Mouse (Mus musculus) right cerebral cortex, adult 18-20 months (tissue): Measurements from ENCODE around the gene Lzts2.
"Not testable (repeated sequence)": the region's sequence is repeated elsewhere in the genome, so short reads cannot be mapped to it uniquely, and the experiment has no call there.

ENCODE experiments used
- DNase-seq: peaks from one replicate; pipeline ENCODE4 v3.0.0; 2022; ENCODE audit warnings: mixed read lengths

Gene Lzts2

DNA sequence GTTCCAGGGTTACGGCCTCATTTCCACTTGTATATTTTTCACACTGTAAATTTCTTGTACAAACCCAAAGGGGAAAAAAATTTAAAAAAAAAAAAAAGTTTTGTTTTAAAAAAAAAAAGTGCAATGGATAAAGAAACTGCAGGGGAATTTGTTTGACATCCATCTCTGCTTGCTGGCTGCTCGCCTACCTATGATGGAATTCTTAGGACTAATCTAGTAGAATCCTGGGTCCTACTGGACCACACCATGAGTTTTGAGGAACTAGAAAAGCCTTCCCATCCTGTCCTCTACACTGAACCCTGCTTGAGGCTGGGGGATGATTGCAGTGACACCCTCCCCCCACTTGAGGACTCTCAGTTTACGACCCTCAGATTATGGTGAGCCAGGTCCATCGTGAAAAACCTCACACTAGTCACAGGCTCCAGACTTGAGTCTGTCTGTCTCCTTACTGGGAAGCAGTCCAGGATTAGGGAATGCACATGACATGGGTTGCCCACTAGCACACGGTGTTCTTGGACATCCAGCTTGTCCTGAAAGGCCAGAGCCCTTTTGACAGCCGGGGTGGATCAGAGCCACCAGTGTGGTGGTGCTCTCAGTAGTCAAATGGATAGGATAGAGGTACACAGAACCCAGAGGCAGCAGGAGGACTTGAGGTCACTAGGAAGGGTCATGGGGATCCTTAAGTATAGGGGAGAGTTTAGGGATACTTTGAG is 12.9 kb downstream of the Lzts2 start:
- no peak for DNase-seq

DNA sequence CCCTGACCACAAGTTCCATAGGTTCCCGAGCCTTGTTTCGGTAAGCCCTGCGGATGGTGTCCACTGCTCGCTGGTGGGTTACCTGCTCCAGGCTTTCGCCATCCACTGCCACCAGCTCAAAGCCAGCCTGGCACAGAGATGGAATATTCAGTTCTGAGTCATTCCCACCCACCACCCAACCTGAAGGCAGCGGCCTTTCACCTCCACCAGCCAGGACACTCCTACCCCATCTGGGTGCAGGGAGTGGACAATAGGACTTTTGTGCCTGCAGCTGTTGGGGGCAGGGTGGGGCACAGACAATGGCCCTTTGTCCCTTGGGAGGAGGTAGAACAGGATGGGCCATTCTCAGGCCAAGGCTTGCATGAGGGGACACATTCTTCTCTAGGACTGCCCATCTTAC is 13.6 kb downstream of the Lzts2 start:
- DNase-seq, result no peak

DNA sequence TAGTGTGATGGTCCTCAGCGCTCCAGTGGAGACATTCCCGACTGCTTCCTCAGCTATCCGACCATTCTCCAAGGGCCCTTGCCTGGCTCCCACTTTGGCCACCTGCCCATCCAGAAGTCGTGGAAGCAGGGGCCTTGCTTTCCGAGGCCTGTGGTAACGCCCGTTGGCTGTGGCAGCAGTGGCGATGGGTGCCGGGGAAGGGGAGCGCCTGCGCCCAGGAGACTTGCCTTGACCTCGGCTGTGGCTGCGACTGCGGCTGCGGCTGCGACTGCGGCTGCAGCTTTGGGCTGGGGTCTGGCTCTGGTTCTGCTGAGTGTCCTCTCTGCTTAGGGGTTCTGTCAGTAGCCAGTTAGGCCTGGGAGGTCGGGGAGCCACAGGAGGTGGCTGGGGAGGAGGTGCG is 14.5 kb downstream of the Lzts2 start:
- no peak for DNase-seq

DNA sequence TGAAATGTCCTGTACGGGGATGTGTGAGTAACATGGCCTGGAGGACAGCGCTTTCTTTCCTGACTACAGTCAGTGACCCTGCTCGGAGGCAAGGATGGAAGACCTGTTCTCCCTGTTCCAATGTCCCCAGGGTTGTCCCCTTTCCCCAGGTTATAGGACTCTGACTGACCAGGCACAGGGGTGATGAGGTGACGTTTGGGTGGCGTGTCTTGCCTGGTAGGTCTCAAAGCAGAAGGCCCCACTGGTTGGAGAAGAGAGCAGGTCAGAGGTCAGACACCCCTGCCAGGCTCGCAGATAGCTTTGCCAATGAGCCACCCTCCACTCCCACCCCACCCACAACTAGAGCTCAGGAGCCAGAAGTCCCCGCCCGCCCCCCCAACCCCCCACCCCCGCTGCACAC is 15.4 kb downstream of the Lzts2 start:
- DNase-seq, result no peak

DNA sequence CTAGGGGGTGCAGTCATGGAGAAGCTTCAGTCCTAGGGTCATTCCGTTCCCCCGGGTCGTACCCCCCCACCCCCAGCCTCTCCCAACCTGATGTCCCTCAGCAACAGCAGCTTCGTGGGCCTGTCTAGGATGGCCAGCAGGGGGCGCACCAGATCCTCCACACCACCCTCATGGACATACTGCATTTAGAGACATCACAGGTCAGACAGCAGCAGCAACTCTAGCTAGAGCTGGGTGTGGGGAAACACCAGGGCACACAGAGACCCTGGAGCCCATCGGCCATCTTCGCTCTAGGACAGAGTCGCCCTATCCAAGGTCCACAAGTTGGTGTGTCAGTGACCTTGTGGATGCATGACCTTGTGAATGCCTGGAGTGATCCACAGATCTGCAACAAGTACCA is 15.9 kb downstream of the Lzts2 start:
- no peak for DNase-seq

DNA sequence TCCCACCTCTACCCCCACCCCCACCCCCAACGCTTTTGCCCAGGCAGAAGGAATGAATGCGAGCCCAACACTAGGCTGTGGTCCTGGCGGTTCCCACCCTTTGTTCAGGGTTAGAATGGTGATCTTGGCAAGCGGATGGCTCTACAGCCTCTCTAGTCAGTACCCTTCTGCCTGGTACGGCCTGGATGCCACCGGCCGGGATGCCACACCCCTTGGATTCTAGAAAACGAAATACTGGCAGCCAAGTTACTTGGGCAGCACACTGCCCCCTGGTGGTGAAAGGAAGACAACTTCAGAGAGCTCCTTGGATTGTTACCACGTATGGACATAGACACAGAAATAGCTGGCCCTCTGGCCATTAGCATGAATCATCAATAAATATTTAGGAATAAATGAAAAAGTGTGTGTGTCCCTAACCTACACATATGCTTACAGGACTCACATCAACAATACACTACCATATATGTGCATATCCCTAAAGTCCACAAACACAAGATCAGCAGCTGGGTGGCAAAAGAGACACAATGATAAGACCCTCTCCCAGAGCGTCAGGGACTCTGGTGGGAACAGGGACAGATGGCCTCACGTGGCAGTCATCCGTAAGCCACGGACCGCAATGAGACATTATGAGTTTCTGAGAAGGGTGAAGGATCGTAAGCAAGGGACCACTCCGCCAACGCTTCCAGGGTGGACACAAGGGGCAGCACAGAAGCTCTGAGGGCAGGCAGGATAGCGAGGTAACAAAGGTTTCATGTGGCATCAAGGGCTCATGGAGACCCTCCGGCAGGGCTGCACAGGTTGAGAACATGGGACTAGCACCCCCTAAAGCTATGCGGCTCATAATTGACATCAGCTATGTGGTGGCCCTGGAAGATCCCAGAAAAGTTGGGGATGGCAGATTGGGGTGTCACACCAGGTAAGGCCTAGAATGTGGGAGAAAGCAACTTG is 16.8 kb downstream of the Lzts2 start:
- peak; percentile 87 for DNase-seq

DNA sequence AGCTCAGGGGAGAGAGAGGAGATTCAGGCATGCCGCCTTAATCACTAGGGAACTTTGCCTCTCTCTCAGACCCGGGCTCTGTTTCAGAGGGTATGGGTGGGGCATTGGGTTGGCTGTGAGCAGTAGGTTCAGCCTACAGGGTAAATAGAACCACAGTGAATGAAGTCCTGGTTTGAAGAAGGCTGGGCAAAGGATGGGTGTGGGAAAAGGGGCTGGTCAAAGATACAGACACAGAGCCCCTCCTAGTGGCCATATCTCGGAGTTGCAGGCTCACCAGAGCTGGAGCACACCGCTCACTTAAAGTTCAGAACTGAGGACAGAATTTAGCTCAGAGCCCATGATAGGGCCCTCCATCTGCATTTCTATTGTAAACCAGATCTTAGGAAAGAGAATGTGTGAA is 17.6 kb downstream of the Lzts2 start:
- DNase-seq, result peak; percentile 76

DNA sequence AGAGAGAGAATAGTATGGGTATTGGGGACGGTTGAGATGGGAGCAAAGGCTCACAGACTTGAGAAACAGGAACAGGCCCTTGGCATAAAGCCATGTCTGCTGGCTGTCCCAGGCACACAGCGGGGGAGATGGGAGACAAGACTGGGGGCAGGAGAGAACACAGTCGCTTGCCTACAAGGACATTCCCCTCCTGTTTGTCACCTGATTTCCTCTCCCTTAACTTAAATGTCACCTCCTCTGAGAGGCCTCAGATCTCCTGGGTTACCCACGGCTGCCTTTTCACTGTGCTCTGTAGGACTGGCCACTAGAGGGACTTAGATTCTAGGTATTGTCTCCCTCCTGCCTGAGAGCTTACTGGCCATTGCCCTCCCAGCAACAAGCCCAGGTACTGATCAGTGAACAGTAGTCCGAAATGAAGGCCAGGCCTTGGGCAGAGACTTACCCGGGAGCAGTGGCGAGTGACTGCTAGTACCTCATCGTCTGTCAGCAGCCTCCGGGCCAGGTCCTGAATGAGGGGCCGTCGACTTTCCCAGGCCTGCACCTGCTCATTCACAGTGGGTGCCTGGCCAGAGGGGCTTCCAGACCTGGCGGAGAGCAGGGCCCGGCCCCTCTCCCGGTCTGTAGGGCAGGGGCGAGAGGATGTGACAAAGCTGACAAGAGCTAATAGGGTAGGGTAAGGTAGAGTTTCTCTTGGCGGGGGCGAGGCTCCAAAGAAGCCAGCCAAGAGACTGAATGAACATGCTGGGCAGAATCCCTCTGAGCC is 18.5 kb downstream of the Lzts2 start:
- no peak for DNase-seq

DNA sequence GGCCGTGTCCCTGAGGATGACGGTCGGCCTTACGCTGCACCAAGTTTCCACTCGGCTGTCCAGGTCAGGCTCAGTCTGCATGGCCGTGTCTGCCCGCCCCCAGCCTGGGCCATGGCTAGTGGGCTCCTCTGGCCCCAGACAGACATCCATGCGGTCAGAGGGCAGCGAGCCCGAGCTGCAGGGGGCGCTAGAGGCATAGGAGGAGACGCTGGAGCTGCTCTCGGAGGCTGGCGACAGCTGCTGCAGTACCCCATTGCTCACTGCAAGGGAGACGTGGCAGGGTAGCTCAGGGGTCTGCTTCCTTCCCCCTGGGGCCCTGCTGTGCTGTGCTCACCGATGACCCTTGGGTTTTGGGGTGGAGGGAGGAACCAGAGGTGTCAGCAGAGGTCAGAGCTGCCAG is 22.7 kb downstream of the Lzts2 start:
- no peak for DNase-seq

DNA sequence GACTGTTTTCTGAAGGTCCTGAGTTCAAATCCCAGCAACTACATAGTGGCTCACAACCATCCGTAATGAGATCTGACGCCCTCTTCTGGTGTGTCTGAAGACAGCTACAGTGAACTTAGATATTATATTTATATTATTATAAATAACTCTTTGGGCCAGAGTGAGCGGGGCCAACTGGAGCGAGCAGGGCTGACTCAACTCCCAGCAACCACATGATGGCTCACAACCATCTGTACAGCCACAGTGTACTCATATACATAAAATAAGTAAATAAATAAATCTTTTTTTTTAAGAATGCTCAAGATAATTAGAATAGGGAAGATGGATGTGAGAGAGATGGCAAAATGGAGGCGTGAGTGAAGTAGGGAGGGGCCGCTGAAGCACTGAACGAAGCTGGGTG is 24.0 kb downstream of the Lzts2 start:
- DNase-seq, result not testable (repeated sequence)

DNA sequence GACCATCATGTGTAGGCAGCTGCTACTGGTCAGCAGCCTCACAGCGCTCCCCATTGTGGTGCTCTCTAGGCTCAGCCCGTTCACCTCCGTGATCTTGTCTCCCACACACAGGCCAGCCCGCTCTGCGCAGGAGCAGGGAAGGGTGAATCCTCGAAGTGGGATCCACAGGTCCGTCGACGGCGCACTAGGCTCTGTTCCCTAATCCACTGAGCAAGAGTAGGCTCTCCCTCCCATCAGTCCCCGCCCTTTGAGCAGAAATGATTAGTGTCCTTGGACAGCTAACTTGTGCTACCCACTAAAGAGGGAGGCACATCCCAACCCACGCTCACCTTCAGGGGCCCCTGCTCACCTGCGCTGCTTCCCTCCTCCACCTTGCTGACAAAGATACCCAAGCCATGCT is 26.0 kb downstream of the Lzts2 start:
- DNase-seq, result no peak

DNA sequence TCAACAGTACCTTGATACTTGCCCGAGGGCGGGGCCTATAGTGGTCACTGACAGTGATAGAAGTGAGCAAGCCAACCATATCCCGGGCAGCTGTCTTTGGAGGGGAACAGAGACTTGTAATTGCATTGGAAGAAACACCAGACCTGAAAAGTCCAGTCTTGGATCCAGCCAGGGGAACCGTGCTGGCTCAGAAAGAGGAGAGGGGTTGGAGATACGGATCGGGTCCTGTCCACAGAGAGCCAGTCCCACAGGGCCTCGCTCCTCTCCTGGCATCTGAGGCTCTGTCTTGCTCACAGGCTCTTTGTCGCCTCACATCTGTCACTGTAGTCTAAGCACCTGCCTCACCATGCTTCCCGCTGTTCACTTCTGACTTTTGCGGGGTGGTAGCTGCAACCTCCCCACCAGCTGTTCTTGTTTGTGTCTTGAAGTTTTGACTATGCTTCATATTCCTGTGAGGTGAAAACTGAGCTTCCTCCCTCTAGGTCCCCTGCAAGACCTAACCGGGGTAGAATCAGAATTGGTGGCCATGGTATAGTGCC is 30.2 kb downstream of the Lzts2 start:
- DNase-seq, result no peak

DNA sequence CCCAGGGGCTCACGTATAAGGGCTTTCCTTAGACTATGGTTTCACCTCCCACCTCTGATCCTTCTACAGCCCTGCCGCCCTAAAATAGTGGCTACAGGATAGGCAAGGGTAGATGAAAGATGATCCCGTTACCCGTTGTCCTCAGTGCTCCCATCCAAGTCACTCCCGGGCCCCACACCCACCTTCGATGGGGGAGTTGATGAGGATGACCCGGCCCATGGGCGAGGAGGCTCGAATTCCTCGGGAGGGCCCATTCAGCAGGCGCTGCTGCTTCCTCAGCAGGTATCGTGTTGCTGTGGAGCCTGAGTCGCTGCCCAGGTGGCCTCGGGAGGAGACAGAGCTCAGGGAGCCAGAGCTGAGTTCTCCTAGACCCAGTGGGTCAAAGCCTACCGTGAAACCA is 31.0 kb downstream of the Lzts2 start:
- no peak for DNase-seq

DNA sequence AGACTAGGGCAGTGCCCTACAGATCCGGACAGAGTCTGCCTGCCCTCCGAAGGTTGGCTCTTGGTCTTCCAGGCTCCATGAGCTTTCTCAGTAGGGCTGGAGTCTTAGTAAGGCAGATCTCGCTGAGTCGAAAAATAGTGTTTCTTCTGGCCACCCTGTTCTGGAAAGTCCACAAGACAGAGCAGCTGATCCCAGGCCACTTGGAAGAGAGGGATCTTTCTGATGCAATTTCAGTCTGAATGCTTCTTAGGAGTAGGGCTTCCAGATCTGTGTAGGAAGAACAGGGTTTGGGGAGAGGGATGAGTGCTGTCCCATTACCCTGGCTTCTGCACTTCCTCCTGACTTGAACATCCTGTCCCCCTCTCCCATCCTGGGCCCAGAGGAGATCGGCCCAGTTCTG is 31.4 kb downstream of the Lzts2 start, which contains the start of gene Pdzd7:
Gene Pdzd7 (minus strand): TSS at position 67 of the 400 bp plus-strand sequence.
- DNase-seq, result no peak

DNA sequence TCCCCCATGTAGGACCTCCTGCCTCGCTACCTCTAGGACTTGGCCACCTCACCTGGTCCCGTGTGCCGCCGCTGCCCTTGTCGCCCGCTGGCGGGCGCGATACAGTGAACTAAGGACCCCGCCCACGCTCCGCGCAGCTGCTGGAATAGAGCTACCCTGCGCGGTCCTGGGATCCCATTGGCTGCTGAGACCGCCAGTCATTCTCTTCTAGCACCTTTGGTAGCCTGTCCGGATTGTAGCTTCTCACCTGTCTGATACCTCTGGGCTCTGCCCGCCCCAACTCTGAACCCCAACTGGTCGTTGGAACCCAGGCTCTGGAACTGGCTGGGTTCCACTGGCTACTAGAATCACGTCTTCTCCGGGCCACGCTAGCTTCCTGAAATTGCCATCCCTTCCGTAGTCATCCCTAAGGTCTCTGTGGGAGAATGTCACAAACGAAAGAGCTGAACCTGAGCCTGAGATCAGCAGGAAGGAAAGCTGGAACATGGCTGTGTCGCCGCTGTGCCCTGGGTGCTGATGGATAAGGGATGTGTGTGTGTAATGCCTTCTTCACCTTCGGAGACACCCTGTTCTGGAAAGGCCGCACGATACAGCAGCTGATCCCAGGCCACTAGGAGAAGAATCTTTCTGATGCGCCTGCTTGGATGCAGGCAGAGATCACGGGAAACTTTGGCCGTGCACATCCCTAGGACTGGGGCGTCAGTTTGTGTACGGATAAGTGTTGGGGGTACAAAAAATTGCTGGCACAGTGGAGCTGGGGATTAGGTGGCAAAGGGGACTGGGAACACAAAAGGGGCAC is 32.5 kb downstream of the Lzts2 start:
- peak; percentile 92 for DNase-seq

DNA sequence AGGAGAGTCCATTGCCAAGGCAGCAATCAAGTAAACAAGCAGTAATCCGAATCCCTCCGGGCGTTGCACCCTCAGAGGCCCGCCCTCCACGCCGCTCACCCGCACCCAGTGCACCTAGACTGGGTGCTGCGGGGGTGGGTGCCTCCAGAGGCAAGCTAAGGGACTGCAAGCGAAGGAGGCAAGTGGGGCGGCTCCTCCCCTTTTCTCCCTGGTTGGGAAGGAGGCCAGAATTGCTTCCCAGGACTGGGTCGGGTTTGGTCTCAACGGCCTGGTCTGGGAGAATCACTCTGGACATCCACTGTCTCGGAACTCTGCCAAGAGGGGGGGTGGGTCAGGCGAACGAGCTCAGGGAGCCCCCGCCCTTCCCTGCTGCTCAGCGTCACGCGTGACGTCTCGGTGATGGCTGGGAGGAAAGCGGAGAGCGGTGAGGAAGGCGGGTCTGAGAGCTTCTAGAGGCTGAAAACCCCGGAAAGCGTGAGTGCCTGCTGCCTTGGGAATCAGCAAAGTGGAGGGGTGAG is 33.3 kb downstream of the Lzts2 start, which contains the start of gene Sfxn3:
Gene Sfxn3 (plus strand): TSS at position 87 of the 518 bp plus-strand sequence.
- peak; percentile 94 for DNase-seq

DNA sequence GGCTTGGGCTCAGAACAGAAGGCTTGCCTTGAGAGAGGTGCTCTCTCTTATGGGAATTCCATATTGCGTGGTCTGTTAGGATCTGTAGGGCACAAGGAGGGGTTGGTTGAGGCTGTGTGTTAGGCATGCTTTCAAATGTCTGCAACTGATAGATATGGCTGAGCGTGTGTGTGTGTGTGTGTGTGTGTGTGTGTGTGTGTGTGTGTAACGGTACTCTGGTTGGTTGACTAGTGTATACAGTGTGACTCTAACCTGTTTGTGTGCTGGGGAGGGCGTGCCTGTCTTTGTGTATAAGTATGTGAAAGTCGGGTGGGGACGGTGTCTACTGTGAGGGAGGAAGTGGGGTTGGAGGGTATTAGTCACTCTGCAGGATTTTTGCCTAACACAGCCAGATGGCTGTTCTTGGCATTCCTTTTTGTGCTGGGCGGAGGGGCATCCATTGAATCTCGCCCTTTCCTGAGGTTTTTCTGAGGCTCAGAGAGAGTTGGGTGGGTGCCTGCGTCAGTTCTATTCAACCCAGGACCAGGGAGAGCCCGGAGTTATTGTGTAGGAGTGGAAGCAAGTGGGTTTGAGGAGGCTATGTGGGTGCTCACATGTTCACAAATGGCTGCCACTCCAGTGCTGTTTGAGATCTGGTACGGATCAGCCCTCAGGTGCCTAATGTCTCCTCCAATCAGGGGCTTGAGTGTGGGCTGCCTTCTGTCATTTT is 33.9 kb downstream of the Lzts2 start:
- peak; percentile 93 for DNase-seq

DNA sequence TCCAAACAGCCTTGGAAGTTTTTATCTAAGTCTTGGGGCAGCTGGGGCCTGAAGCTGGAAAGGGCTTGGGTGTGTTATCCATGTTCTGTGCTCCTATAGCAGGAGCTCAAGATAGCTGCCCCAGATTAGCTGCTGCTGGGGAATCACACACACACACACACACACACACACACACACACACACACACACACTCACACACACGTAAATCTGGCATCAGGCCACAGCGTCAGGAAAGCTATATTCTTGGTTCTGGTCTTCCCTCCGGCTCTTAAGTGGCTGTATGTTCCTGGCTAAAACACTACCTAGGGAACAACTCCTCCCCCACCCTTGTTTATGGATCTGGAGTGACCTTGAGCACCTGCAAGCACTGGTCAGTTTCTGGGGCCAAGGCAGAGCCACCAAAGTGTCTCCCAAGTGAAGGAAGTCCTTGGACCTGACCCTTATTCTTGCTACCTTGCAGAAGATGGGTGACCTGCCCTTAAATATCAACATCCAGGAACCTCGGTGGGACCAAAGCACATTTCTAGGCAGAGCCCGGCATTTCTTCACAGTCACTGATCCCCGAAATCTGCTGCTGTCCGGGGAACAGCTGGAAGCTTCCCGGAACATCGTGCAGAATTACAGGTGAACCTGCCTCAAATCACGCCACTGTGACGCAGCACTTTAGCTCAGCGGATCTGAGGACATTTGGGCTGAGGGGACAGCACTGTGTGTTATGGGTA is 34.6 kb downstream of the Lzts2 start:
- DNase-seq, result no peak

DNA sequence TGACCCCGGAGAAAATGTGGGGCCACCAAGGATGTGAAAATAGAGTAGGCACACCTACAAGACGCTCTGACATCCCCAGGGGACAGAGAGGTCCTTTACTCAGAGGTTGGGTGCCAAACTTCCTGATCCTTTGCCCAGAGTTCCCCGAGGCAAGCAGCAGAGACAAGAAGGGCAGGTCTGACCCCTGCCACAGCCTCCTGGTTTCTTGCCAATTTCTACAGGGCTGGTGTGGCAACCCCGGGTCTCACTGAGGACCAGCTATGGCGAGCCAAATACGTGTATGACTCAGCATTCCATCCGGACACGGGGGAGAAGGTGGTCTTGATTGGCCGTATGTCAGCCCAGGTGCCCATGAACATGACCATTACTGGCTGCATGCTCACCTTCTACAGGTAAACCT is 35.3 kb downstream of the Lzts2 start:
- no peak for DNase-seq

DNA sequence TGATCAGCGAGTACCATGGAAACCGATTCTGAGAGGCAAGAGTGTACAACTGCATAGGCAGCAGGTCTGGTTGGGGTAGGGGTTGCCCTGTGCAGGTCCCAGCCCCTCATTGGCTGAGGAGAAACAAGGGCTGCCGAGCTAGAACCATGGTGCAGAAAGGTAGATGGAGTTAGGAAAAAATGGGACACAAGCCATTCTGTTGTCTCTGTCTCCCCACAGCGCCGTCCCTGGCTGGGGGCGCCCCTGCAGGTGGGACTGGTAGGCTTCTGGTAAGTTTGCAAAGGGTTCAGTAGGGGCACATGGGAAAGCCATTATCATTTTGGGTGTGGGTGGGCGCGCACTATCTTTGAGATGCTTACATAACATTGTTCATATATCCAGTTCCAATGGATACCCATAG is 39.2 kb downstream of the Lzts2 start:
- no peak for DNase-seq
